Mouse (Mus musculus) heart, embryonic 10.5 days (tissue): ENCODE measurements around the gene Wdr5. TPM values are rescaled to one million over a fixed set of nuclear protein-coding genes. Genes with fewer than 3 reads are reported as not detected.
"Not testable (repeated sequence)": the region's sequence is repeated elsewhere in the genome, so short reads cannot be mapped to it uniquely, and the experiment has no call there.

Experiments
- DNase-seq: peaks from one replicate; pipeline ENCODE4 v3.0.0-alpha.2; 2017; ENCODE audit warnings: low spot score
- H3K27ac ChIP-seq: fragments of 300-500 bp; sonication (generic); 2 replicates; pipeline ENCODE4 v1.5.1; 2016; ENCODE audit warnings: mild to moderate bottlenecking
- H3K27me3 ChIP-seq: fragments of 300-500 bp; sonication (generic); 2 replicates; pipeline ENCODE4 v1.6.1; 2016; ENCODE audit warnings: mild to moderate bottlenecking; ENCODE audit not compliant: poor library complexity, insufficient read depth, severe bottlenecking
- H3K36me3 ChIP-seq: fragments of 300-500 bp; sonication (generic); 2 replicates; pipeline ENCODE4 v1.6.1; 2016; ENCODE audit warnings: mild to moderate bottlenecking, moderate library complexity
- H3K4me1 ChIP-seq: fragments of 300-500 bp; sonication (generic); 2 replicates; pipeline ENCODE4 v1.6.1; 2016; ENCODE audit warnings: mild to moderate bottlenecking
- H3K4me3 ChIP-seq: fragments of 300-500 bp; sonication (generic); 2 replicates; pipeline ENCODE4 v1.5.1; 2016; ENCODE audit warnings: mild to moderate bottlenecking, moderate library complexity
- H3K9me3 ChIP-seq: fragments of 300-500 bp; sonication (generic); 2 replicates; pipeline ENCODE4 v1.6.1; 2016; ENCODE audit warnings: mild to moderate bottlenecking, moderate library complexity
- WGBS: fragments of 180-500 bp; shearing (Covaris S2); methylation state at CpG from one replicate; pipeline ENCODE4 v1.1.7; 2016; 5-methylcytosine and 5-hydroxymethylcytosine counted together
- polyA plus RNA-seq: library from polyadenylated mRNA; unstranded; fragments of >200 nt; fragmentation: Nextera tagmentation; extraction: Ambion mirVana; gene quantifications from 2 replicates; pipeline ENCODE4 v1.2.1, GENCODE M21; 2016

Wdr5 gene
- polyA plus RNA-seq, 1 experiment from 2014 or later = 57.8 TPM

GRCm38 (mm10) chr2:27480367-27480766 lies 34.6 kb upstream of the Wdr5 start:
- Histone ChIP-seq H3K9me3 (no peaks in the 10 kb centered on the region), H3K36me3 (no peaks in the 10 kb centered on the region), H3K27me3 (no peaks in the 10 kb centered on the region), H3K4me3 (no peak overlapping the region), H3K4me1 (peaks cover 13% of the 10 kb centered on the region), H3K27ac (no peak overlapping the region)
- WGBS = 66% methylated on average over 4 of the region's 4 CpGs
- DNase-seq = no peak

- no peak overlapping the region for H3K4me3 ChIP-seq
- no peaks in the 10 kb centered on the region for H3K9me3 ChIP-seq
- H3K27ac ChIP-seq = no peak overlapping the region
- WGBS = 83% methylated on average over 7 of the region's 7 CpGs
- DNase-seq = no peak
- H3K36me3 ChIP-seq = no peaks in the 10 kb centered on the region
- H3K4me1 ChIP-seq = peaks cover 12% of the 10 kb centered on the region
- no peaks in the 10 kb centered on the region for H3K27me3 ChIP-seq
These were observed 32.6 kb upstream of the Wdr5 start for GRCm38 (mm10) chr2:27482265-27482861.

GRCm38 (mm10) chr2:27486725-27487124 lies 28.2 kb upstream of the Wdr5 start:
- Histone ChIP-seq H3K4me1 (peaks cover 9% of the 10 kb centered on the region), H3K27ac (no peak overlapping the region), H3K36me3 (no peaks in the 10 kb centered on the region), H3K9me3 (no peaks in the 10 kb centered on the region), H3K27me3 (no peaks in the 10 kb centered on the region), H3K4me3 (no peak overlapping the region)
- 60% methylated on average over 4 of the region's 4 CpGs for WGBS
- no peak for DNase-seq

- no peaks in the 10 kb centered on the region for H3K27me3 ChIP-seq
- no peak overlapping the region for H3K4me3 ChIP-seq
- H3K27ac ChIP-seq = no peak overlapping the region
- 72% methylated on average over 3 of the region's 4 CpGs for WGBS
- no peaks in the 10 kb centered on the region for H3K9me3 ChIP-seq
- H3K36me3 ChIP-seq = no peaks in the 10 kb centered on the region
- DNase-seq = no peak
- peaks cover 9% of the 10 kb centered on the region for H3K4me1 ChIP-seq
These were observed 27.5 kb upstream of the Wdr5 start for GRCm38 (mm10) chr2:27487336-27488049.

GRCm38 (mm10) chr2:27488362-27488761 lies 26.6 kb upstream of the Wdr5 start:
- WGBS = 84% methylated on average over 1 of the region's 1 CpGs
- H3K27me3 ChIP-seq = no peaks in the 10 kb centered on the region
- H3K9me3 ChIP-seq = no peaks in the 10 kb centered on the region
- no peaks in the 10 kb centered on the region for H3K36me3 ChIP-seq
- peaks cover 9% of the 10 kb centered on the region for H3K4me1 ChIP-seq
- no peak overlapping the region for H3K4me3 ChIP-seq
- no peak for DNase-seq
- H3K27ac ChIP-seq = no peak overlapping the region

GRCm38 (mm10) chr2:27490939-27491338 lies 24.0 kb upstream of the Wdr5 start:
- DNase-seq = no peak
- H3K36me3 ChIP-seq = no peaks in the 10 kb centered on the region
- no peak overlapping the region for H3K4me3 ChIP-seq
- 68% methylated on average over 2 of the region's 2 CpGs for WGBS
- H3K27ac ChIP-seq = no peak overlapping the region
- no peaks in the 10 kb centered on the region for H3K27me3 ChIP-seq
- H3K9me3 ChIP-seq = no peaks in the 10 kb centered on the region
- H3K4me1 ChIP-seq = peaks cover 9% of the 10 kb centered on the region

- Histone ChIP-seq H3K9me3 (no peaks in the 10 kb centered on the region), H3K36me3 (no peaks in the 10 kb centered on the region; the same call in 1 of the 2 replicates), H3K4me3 (no peak overlapping the region), H3K4me1 (no peaks in the 10 kb centered on the region), H3K27me3 (no peaks in the 10 kb centered on the region), H3K27ac (no peak overlapping the region)
- no peak for DNase-seq
- 87% methylated on average over 3 of the region's 3 CpGs for WGBS
These were observed 21.0 kb upstream of the Wdr5 start for GRCm38 (mm10) chr2:27493971-27494370.

GRCm38 (mm10) chr2:27496391-27497028 lies 18.4 kb upstream of the Wdr5 start:
- DNase-seq = no peak
- Histone ChIP-seq H3K27me3 (no peaks in the 10 kb centered on the region), H3K27ac (0 out of 2 replicates have a peak overlapping the region, but pooled peaks have one; percentile 17), H3K4me3 (peak overlapping the region; percentile 35), H3K9me3 (no peaks in the 10 kb centered on the region), H3K4me1 (no peaks in the 10 kb centered on the region), H3K36me3 (no peaks in the 10 kb centered on the region; the same call in 1 of the 2 replicates)
- 61% methylated on average over 23 of the region's 23 CpGs for WGBS

- DNase-seq = no peak
- H3K36me3 ChIP-seq = no peaks in the 10 kb centered on the region
- H3K4me1 ChIP-seq = peaks cover 42% of the 10 kb centered on the region
- peak overlapping the region; percentile 86 for H3K27ac ChIP-seq
- no peak overlapping the region for H3K4me3 ChIP-seq
- no peaks in the 10 kb centered on the region for H3K27me3 ChIP-seq
- no peaks in the 10 kb centered on the region for H3K9me3 ChIP-seq
- 49% methylated on average over 7 of the region's 7 CpGs for WGBS
These were observed 10.7 kb upstream of the Wdr5 start for GRCm38 (mm10) chr2:27504113-27504885.

- DNase-seq = peak; percentile 79
- WGBS = 4% methylated on average over 6 of the region's 6 CpGs
- Histone ChIP-seq H3K9me3 (no peaks in the 10 kb centered on the region), H3K27me3 (no peaks in the 10 kb centered on the region), H3K27ac (peak overlapping the region; percentile 86), H3K4me3 (0 out of 2 replicates have a peak overlapping the region, but pooled peaks have one; percentile 3), H3K36me3 (no peaks in the 10 kb centered on the region), H3K4me1 (peaks cover 42% of the 10 kb centered on the region)
These were observed 9.4 kb upstream of the Wdr5 start for GRCm38 (mm10) chr2:27505539-27505938.

- H3K9me3 ChIP-seq, H3K27ac ChIP-seq, H3K36me3 ChIP-seq, H3K27me3 ChIP-seq, H3K4me3 ChIP-seq, DNase-seq: not testable (repeated sequence)
- WGBS = 89% methylated on average over 4 of the region's 4 CpGs
- H3K4me1 ChIP-seq = peaks cover 42% of the 10 kb centered on the region
These were observed 8.3 kb upstream of the Wdr5 start for GRCm38 (mm10) chr2:27506658-27507057.

- 66% methylated on average over 4 of the region's 4 CpGs for WGBS
- no peaks in the 10 kb centered on the region for H3K36me3 ChIP-seq
- H3K27ac ChIP-seq = 0 out of 2 replicates have a peak within 1 kb of the TSS, but pooled peaks have one; percentile 11
- no peaks in the 10 kb centered on the region for H3K9me3 ChIP-seq
- peaks cover 42% of the 10 kb centered on the region for H3K4me1 ChIP-seq
- no peak for DNase-seq
- no peak within 1 kb of the TSS for H3K4me3 ChIP-seq
- no peaks in the 10 kb centered on the region for H3K27me3 ChIP-seq
These were observed 7.4 kb upstream of the Wdr5 start, which contains the start of gene Brd3 for GRCm38 (mm10) chr2:27507562-27507961. Gene Brd3, minus strand, starts transcription at chr2:27507662.
